Mouse (Mus musculus) heart, postnatal 0 days (tissue): ENCODE data around the gene Spock3.

Experiments used
- CTCF ChIP-seq: IDR thresholded peaks from 2 replicates; pipeline ENCODE4 v1.5.1; 2016; ENCODE audit warnings: antibody characterized with exemption, control low read depth, low read depth
- EP300 ChIP-seq: IDR thresholded peaks from 2 replicates; pipeline ENCODE4 v1.6.1; 2016; ENCODE audit warnings: antibody characterized with exemption, low read depth

DNA sequence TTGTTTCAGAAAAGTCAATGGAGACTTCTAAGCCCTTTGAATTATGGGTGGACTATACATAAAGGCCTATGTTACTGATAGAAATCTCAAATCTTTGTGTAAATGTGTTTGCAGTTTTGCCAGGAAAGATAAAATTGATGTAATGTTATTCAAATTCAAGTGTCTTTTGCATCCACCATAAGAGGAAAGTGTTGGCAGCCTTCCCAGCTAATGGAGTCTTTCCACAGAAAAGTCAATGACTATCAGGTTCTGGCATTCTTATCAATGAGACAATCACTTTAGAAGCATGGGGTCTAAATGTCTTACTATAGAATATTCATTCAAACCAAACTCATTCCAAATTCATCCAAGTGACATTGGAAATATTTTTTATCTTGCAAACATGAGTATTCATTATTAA, 214.5 kb downstream of the Spock3 start:
- TF ChIP-seq CTCF: no peak
- no peak for TF ChIP-seq EP300
